Mouse (Mus musculus): ENCODE measurements around the gene Soat2. TPM values are rescaled to one million over a fixed set of nuclear protein-coding genes. Genes with fewer than 3 reads are reported as not detected.

Gene Soat2
- total and polyA plus RNA-seq, 3 experiments, result 0.28 to 10.4 (median 0.56) TPM

- no peaks in the 10 kb centered on the region for H3K4me1 ChIP-seq (ENCODE audit: control insufficient read depth in 1 of 2, insufficient read depth in 2 of 2)
- no peak overlapping the region for H3K9ac ChIP-seq (ENCODE audit: insufficient read depth, low read depth)
- H3K79me2 ChIP-seq (replicated peaks; ENCODE audit: control insufficient read depth, extremely low read depth, insufficient read depth, poor library complexity, severe bottlenecking), result no peaks in the 10 kb centered on the region
- dilution Hi-C loops (cut with MboI; ENCODE audit: extremely low pct_ligation_motif_present, extremely low pct_unique_long_range_greater_than_20kb, low sequenced_read_pairs), result no loop called here
- no peak for TF ChIP-seq CHD1 (IDR thresholded peaks at IDR 0.05; ENCODE audit: low read depth, low read length)
- TF ChIP-seq UBTF (IDR thresholded peaks at IDR 0.05; ENCODE audit: low read depth, low read length), result no peak
- no peak for TF ChIP-seq JUN (IDR thresholded peaks at IDR 0.05; ENCODE audit: insufficient read depth, low read depth, low read length)
- peak in 1 of 2 experiments; percentile 32; a peak in 2 of 4 replicates for TF ChIP-seq CTCF (conservative IDR thresholded peaks at IDR 0.05 in 1 of 2, IDR thresholded peaks at IDR 0.05 in 1 of 2; ENCODE audit: low read depth in 2 of 2, low read length in 2 of 2)
- no peak for TF ChIP-seq SIN3A (IDR thresholded peaks at IDR 0.05; ENCODE audit: low read length)
- TF ChIP-seq ELF1 (IDR thresholded peaks at IDR 0.05; ENCODE audit: low read depth, low read length), result no peak
- no peak for TF ChIP-seq MYC (IDR thresholded peaks at IDR 0.05; ENCODE audit: low read depth, low read length)
- no peak for TF ChIP-seq MXI1 (IDR thresholded peaks at IDR 0.05; ENCODE audit: low read depth, low read length)
- TF ChIP-seq POLR2A (IDR thresholded peaks at IDR 0.05; ENCODE audit: low read depth, low read length), result no peak
- no peak for TF ChIP-seq IRF4 (IDR thresholded peaks at IDR 0.05; ENCODE audit: low read depth, low read length)
- TF ChIP-seq RAD21 (IDR thresholded peaks at IDR 0.05; ENCODE audit: low read depth, low read length), result peak; percentile 8
- TF ChIP-seq ZNF384 (IDR thresholded peaks at IDR 0.05; ENCODE audit: low read depth, low read length), result no peak
- TF ChIP-seq MAX (IDR thresholded peaks at IDR 0.05; ENCODE audit: low read length), result no peak
- peak; percentile 18; the same call in 1 of the 2 replicates for TF ChIP-seq SMC3 (IDR thresholded peaks at IDR 0.05; ENCODE audit: low read depth, low read length)
- TF ChIP-seq TBP (conservative IDR thresholded peaks at IDR 0.05; ENCODE audit: low read depth, low read length), result no peak
- no peaks in the 10 kb centered on the region for H3K9me3 ChIP-seq (replicated peaks; ENCODE audit: low read length)
- H3K36me3 ChIP-seq (replicated peaks in 1 of 2; ENCODE audit: control insufficient read depth in 1 of 2, insufficient read depth in 1 of 2, low read length in 1 of 2), result peaks cover 53 to 81% of the 10 kb centered on the region in 2 experiments
- H3K27ac ChIP-seq (ENCODE audit: insufficient read depth, low read depth), result no peak overlapping the region
- no peaks in the 10 kb centered on the region for H3K27me3 ChIP-seq (replicated peaks)
- H3K4me2 ChIP-seq (ENCODE audit: insufficient read depth, low read depth, poor library complexity, severe bottlenecking), result no peak overlapping the region
- no peak overlapping the region for H3K4me3 ChIP-seq (replicated peaks in 1 of 3; ENCODE audit: low read depth in 2 of 3, low read length in 2 of 3, poor library complexity in 1 of 3)
- no peak for DNase-seq (ENCODE audit: extremely low read depth)
- in situ Hi-C loops (cut with MboI; ENCODE audit: low pct_ligation_motif_present, low pct_unique_long_range_greater_than_20kb, low sequenced_read_pairs), result no loop called here
Measured at GRCm38 (mm10) chr15:102117461-102118443, 32.6 kb upstream of the Soat2 start.

GRCm38 (mm10) chr15:102118591-102118990 is 31.7 kb upstream of the Soat2 start:
- Histone ChIP-seq H3K4me1 (ENCODE audit: control insufficient read depth in 1 of 2, insufficient read depth in 2 of 2) (no peaks in the 10 kb centered on the region), H3K79me2 (replicated peaks; ENCODE audit: control insufficient read depth, extremely low read depth, insufficient read depth, poor library complexity, severe bottlenecking) (no peaks in the 10 kb centered on the region), H3K36me3 (replicated peaks in 1 of 2; ENCODE audit: control insufficient read depth in 1 of 2, insufficient read depth in 1 of 2, low read length in 1 of 2) (peaks cover 55 to 86% of the 10 kb centered on the region in 2 experiments), H3K9ac (ENCODE audit: insufficient read depth, low read depth) (no peak overlapping the region), H3K4me2 (ENCODE audit: insufficient read depth, low read depth, poor library complexity, severe bottlenecking) (no peak overlapping the region), H3K27ac (ENCODE audit: insufficient read depth, low read depth) (no peak overlapping the region), H3K27me3 (replicated peaks) (no peaks in the 10 kb centered on the region), H3K9me3 (replicated peaks; ENCODE audit: low read length) (no peaks in the 10 kb centered on the region), H3K4me3 (replicated peaks in 1 of 3; ENCODE audit: low read depth in 2 of 3, low read length in 2 of 3, poor library complexity in 1 of 3) (no peak overlapping the region)
- TF ChIP-seq POLR2A (IDR thresholded peaks at IDR 0.05; ENCODE audit: low read depth, low read length) (no peak), ZMIZ1 (IDR thresholded peaks at IDR 0.05; ENCODE audit: low read depth, low read length) (no peak), NELFE (IDR thresholded peaks at IDR 0.05; ENCODE audit: low read depth, low read length) (no peak), SMC3 (IDR thresholded peaks at IDR 0.05; ENCODE audit: low read depth, low read length) (no peak), CTCF (conservative IDR thresholded peaks at IDR 0.05 in 1 of 2, IDR thresholded peaks at IDR 0.05 in 1 of 2; ENCODE audit: low read depth in 2 of 2, low read length in 2 of 2) (no peak), ZC3H11A (IDR thresholded peaks at IDR 0.05; ENCODE audit: low read depth, low read length) (no peak), HCFC1 (IDR thresholded peaks at IDR 0.05; ENCODE audit: low read depth, low read length) (no peak), JUND (conservative IDR thresholded peaks at IDR 0.05; ENCODE audit: low read depth, low read length) (no peak), MEF2A (IDR thresholded peaks at IDR 0.05; ENCODE audit: borderline replicate concordance, low read depth, low read length) (no peak), MAX (IDR thresholded peaks at IDR 0.05; ENCODE audit: low read length) (no peak), ELF1 (IDR thresholded peaks at IDR 0.05; ENCODE audit: low read depth, low read length) (no peak), NRF1 (IDR thresholded peaks at IDR 0.05; ENCODE audit: low read depth, low read length) (no peak), IRF4 (IDR thresholded peaks at IDR 0.05; ENCODE audit: low read depth, low read length) (no peak), RAD21 (IDR thresholded peaks at IDR 0.05; ENCODE audit: low read depth, low read length) (no peak), CHD2 (IDR thresholded peaks at IDR 0.05; ENCODE audit: low read length) (no peak)
- no peak for DNase-seq (ENCODE audit: extremely low read depth)
- in situ Hi-C loops (cut with MboI; ENCODE audit: low pct_ligation_motif_present, low pct_unique_long_range_greater_than_20kb, low sequenced_read_pairs) (no loop called here), dilution Hi-C loops (cut with MboI; ENCODE audit: extremely low pct_ligation_motif_present, extremely low pct_unique_long_range_greater_than_20kb, low sequenced_read_pairs) (no loop called here)

Measured in CH12.LX (cell line).